Mouse (Mus musculus) embryonic fibroblast, embryonic 13.5 days (primary cell): ENCODE data around the gene Tcf15.

Source experiments
- CTCF ChIP-seq: IDR thresholded peaks from 2 replicates; pipeline ENCODE4 v1.5.1; 2011; ENCODE audit warnings: mild to moderate bottlenecking, control low read depth, low read length, moderate library complexity, borderline replicate concordance; ENCODE audit not compliant: insufficient read depth
- POLR2A ChIP-seq: IDR thresholded peaks from 2 replicates; pipeline ENCODE4 v1.6.1; 2011; ENCODE audit warnings: low read depth, mild to moderate bottlenecking, control low read depth, low read length, moderate library complexity

- TF ChIP-seq CTCF (no peak), POLR2A (no peak)
Measured at GRCm38 (mm10) chr2:152128597-152128996, 14.8 kb upstream of the Tcf15 start.
